Mouse (Mus musculus) heart, embryonic 10.5 days (tissue): ENCODE data around the gene Gsdma. TPM values are rescaled to one million over a fixed set of nuclear protein-coding genes. Genes with fewer than 3 reads are reported as not detected.
"Not testable (repeated sequence)": the region's sequence is repeated elsewhere in the genome, so short reads cannot be mapped to it uniquely, and the experiment has no call there.

Source experiments
- DNase-seq: peaks from one replicate; pipeline ENCODE4 v3.0.0-alpha.2; 2017; ENCODE audit warnings: low spot score
- H3K27ac ChIP-seq: fragments of 300-500 bp; sonication (generic); 2 replicates; pipeline ENCODE4 v1.5.1; 2016; ENCODE audit warnings: mild to moderate bottlenecking
- H3K27me3 ChIP-seq: fragments of 300-500 bp; sonication (generic); 2 replicates; pipeline ENCODE4 v1.6.1; 2016; ENCODE audit warnings: mild to moderate bottlenecking; ENCODE audit not compliant: poor library complexity, insufficient read depth, severe bottlenecking
- H3K36me3 ChIP-seq: fragments of 300-500 bp; sonication (generic); 2 replicates; pipeline ENCODE4 v1.6.1; 2016; ENCODE audit warnings: mild to moderate bottlenecking, moderate library complexity
- H3K4me1 ChIP-seq: fragments of 300-500 bp; sonication (generic); 2 replicates; pipeline ENCODE4 v1.6.1; 2016; ENCODE audit warnings: mild to moderate bottlenecking
- H3K4me3 ChIP-seq: fragments of 300-500 bp; sonication (generic); 2 replicates; pipeline ENCODE4 v1.5.1; 2016; ENCODE audit warnings: mild to moderate bottlenecking, moderate library complexity
- H3K9me3 ChIP-seq: fragments of 300-500 bp; sonication (generic); 2 replicates; pipeline ENCODE4 v1.6.1; 2016; ENCODE audit warnings: mild to moderate bottlenecking, moderate library complexity
- WGBS: fragments of 180-500 bp; shearing (Covaris S2); methylation state at CpG from one replicate; pipeline ENCODE4 v1.1.7; 2016; 5-methylcytosine and 5-hydroxymethylcytosine counted together
- polyA plus RNA-seq: library from polyadenylated mRNA; unstranded; fragments of >200 nt; fragmentation: Nextera tagmentation; extraction: Ambion mirVana; gene quantifications from 2 replicates; pipeline ENCODE4 v1.2.1, GENCODE M21; 2016

The Gsdma gene
- polyA plus RNA-seq, 1 experiment from 2014 or later, result not detected

GRCm38 (mm10) chr11:98655076-98655475 is 9.1 kb upstream of the Gsdma start:
- not testable (repeated sequence) for H3K36me3 ChIP-seq, H3K9me3 ChIP-seq, H3K4me3 ChIP-seq, H3K4me1 ChIP-seq, H3K27ac ChIP-seq
- 8% methylated on average over 7 of the region's 7 CpGs for WGBS
- H3K27me3 ChIP-seq, result peaks cover 13% of the 10 kb centered on the region
- DNase-seq, result peak; percentile 83

GRCm38 (mm10) chr11:98660517-98660916 is 3.6 kb upstream of the Gsdma start:
- no peak for DNase-seq
- 12% methylated on average over 6 of the region's 6 CpGs for WGBS
- H3K27ac ChIP-seq, result no peak overlapping the region
- H3K4me3 ChIP-seq, result no peak overlapping the region
- H3K4me1 ChIP-seq, result no peaks in the 10 kb centered on the region
- H3K36me3 ChIP-seq, result no peaks in the 10 kb centered on the region
- H3K9me3 ChIP-seq, result no peaks in the 10 kb centered on the region
- H3K27me3 ChIP-seq, result peaks cover 21% of the 10 kb centered on the region; the same call in 1 of the 2 replicates

GRCm38 (mm10) chr11:98668984-98669383 is 4.8 kb downstream of the Gsdma start:
- no peak for DNase-seq
- peaks cover 71% of the 10 kb centered on the region for H3K27me3 ChIP-seq
- H3K27ac ChIP-seq, result no peak overlapping the region
- no peaks in the 10 kb centered on the region for H3K36me3 ChIP-seq
- H3K9me3 ChIP-seq, result no peaks in the 10 kb centered on the region
- 61% methylated on average over 2 of the region's 2 CpGs for WGBS
- 0 out of 2 replicates have a peak, but pooled peaks cover 3% of the 10 kb centered on the region for H3K4me1 ChIP-seq
- H3K4me3 ChIP-seq, result no peak overlapping the region

- DNase-seq, result no peak
- Histone ChIP-seq H3K9me3 (no peaks in the 10 kb centered on the region), H3K27ac (no peak overlapping the region), H3K4me3 (no peak overlapping the region), H3K4me1 (peaks cover 9% of the 10 kb centered on the region; the same call in 1 of the 2 replicates), H3K36me3 (no peaks in the 10 kb centered on the region), H3K27me3 (peaks cover 51% of the 10 kb centered on the region)
- WGBS, result 59% methylated on average over 3 of the region's 3 CpGs
Observed at GRCm38 (mm10) chr11:98671284-98671815, 7.2 kb downstream of the Gsdma start.

- no peak overlapping the region for H3K27ac ChIP-seq
- 55% methylated on average over 5 of the region's 5 CpGs for WGBS
- DNase-seq, result no peak
Observed at GRCm38 (mm10) chr11:98671857-98672256, 7.7 kb downstream of the Gsdma start.

GRCm38 (mm10) chr11:98672482-98672881 is 8.3 kb downstream of the Gsdma start:
- Histone ChIP-seq H3K4me1 (peaks cover 9% of the 10 kb centered on the region; the same call in 1 of the 2 replicates), H3K27me3 (peaks cover 40% of the 10 kb centered on the region), H3K36me3 (no peaks in the 10 kb centered on the region), H3K4me3 (no peak overlapping the region), H3K27ac (no peak overlapping the region), H3K9me3 (no peaks in the 10 kb centered on the region)
- DNase-seq, result no peak
- 71% methylated on average over 5 of the region's 5 CpGs for WGBS

More at GRCm38 (mm10) chr11:98671857-98672256, 7.7 kb downstream of the Gsdma start:
- Histone ChIP-seq H3K36me3 (no peaks in the 10 kb centered on the region), H3K4me1 (peaks cover 9% of the 10 kb centered on the region; the same call in 1 of the 2 replicates), H3K4me3 (no peak overlapping the region), H3K9me3 (no peaks in the 10 kb centered on the region), H3K27me3 (peaks cover 46% of the 10 kb centered on the region)

GRCm38 (mm10) chr11:98673136-98673535 is 9.0 kb downstream of the Gsdma start:
- not testable (repeated sequence) for H3K4me3 ChIP-seq, DNase-seq, H3K36me3 ChIP-seq, H3K4me1 ChIP-seq, H3K9me3 ChIP-seq, H3K27ac ChIP-seq
- WGBS, result 3% methylated on average over 7 of the region's 7 CpGs
- peaks cover 33% of the 10 kb centered on the region for H3K27me3 ChIP-seq

GRCm38 (mm10) chr11:98675829-98676363 is 11.7 kb downstream of the Gsdma start:
- DNase-seq, result no peak
- H3K27me3 ChIP-seq, result peaks cover 18% of the 10 kb centered on the region; the same call in 1 of the 2 replicates
- H3K27ac ChIP-seq, result no peak overlapping the region
- WGBS, result 21% methylated on average over 7 of the region's 7 CpGs
- no peaks in the 10 kb centered on the region for H3K36me3 ChIP-seq
- H3K4me3 ChIP-seq, result no peak overlapping the region
- no peaks in the 10 kb centered on the region for H3K9me3 ChIP-seq
- H3K4me1 ChIP-seq, result peaks cover 9% of the 10 kb centered on the region; the same call in 1 of the 2 replicates

GRCm38 (mm10) chr11:98680023-98680422 is 15.9 kb downstream of the Gsdma start:
- 92% methylated on average over 1 of the region's 1 CpGs for WGBS
- no peak for DNase-seq
- peaks cover 19% of the 10 kb centered on the region for H3K4me1 ChIP-seq
- no peak overlapping the region for H3K4me3 ChIP-seq
- H3K9me3 ChIP-seq, result no peaks in the 10 kb centered on the region
- H3K27ac ChIP-seq, result no peak overlapping the region
- peaks cover 5% of the 10 kb centered on the region; the same call in 1 of the 2 replicates for H3K36me3 ChIP-seq
- no peaks in the 10 kb centered on the region for H3K27me3 ChIP-seq

- 83% methylated on average over 4 of the region's 4 CpGs for WGBS
- not testable (repeated sequence) for H3K9me3 ChIP-seq, DNase-seq, H3K27me3 ChIP-seq, H3K27ac ChIP-seq, H3K4me3 ChIP-seq
- peaks cover 10% of the 10 kb centered on the region for H3K36me3 ChIP-seq
- H3K4me1 ChIP-seq, result peaks cover 19% of the 10 kb centered on the region
Observed at GRCm38 (mm10) chr11:98680595-98680994, 16.4 kb downstream of the Gsdma start.

- Histone ChIP-seq H3K9me3 (no peaks in the 10 kb centered on the region), H3K27me3 (no peaks in the 10 kb centered on the region), H3K4me3 (no peak overlapping the region; the same call in 1 of the 2 replicates), H3K36me3 (peaks cover 16% of the 10 kb centered on the region), H3K27ac (no peak overlapping the region), H3K4me1 (peaks cover 14% of the 10 kb centered on the region)
- no peak for DNase-seq
- 79% methylated on average over 4 of the region's 4 CpGs for WGBS
Observed at GRCm38 (mm10) chr11:98681186-98681585, 17.0 kb downstream of the Gsdma start.

- H3K27me3 ChIP-seq, result no peaks in the 10 kb centered on the region
- WGBS, result 5% methylated on average over 45 of the region's 45 CpGs
- H3K9me3 ChIP-seq, result no peaks in the 10 kb centered on the region
- H3K4me1 ChIP-seq, result peaks cover 13% of the 10 kb centered on the region
- peak within 1 kb of the TSS; percentile 100 for H3K4me3 ChIP-seq
- H3K27ac ChIP-seq, result peak within 1 kb of the TSS; percentile 97
- peak; percentile 99 for DNase-seq
- peaks cover 25% of the 10 kb centered on the region for H3K36me3 ChIP-seq
Observed at GRCm38 (mm10) chr11:98681786-98682745, 17.9 kb downstream of the Gsdma start, which contains the start of gene Psmd3. Gene Psmd3, plus strand, starts transcription at chr11:98682554.

GRCm38 (mm10) chr11:98682811-98683210 is 18.7 kb downstream of the Gsdma start:
- peak overlapping the region; percentile 97 for H3K27ac ChIP-seq
- WGBS, result under 1% methylated on average over 23 of the region's 23 CpGs
- DNase-seq, result no peak
- peak overlapping the region; percentile 100 for H3K4me3 ChIP-seq
- peaks cover 13% of the 10 kb centered on the region for H3K4me1 ChIP-seq
- H3K36me3 ChIP-seq, result peaks cover 32% of the 10 kb centered on the region
- no peaks in the 10 kb centered on the region for H3K9me3 ChIP-seq
- H3K27me3 ChIP-seq, result no peaks in the 10 kb centered on the region
